Mouse (Mus musculus): Measurements from ENCODE around the gene Dennd1b. TPM values are rescaled to one million over a fixed set of nuclear protein-coding genes. Genes with fewer than 3 reads are reported as not detected.

Dennd1b gene
- polyA plus RNA-seq, 1 experiment from 2014 or later: 12.3 TPM

GRCm38 (mm10) chr1:139203026-139203425, 239.8 kb downstream of the Dennd1b start:
- H3K27me3 ChIP-seq: peaks cover 2% of the 10 kb centered on the region; the same call in 1 of the 2 replicates
- H3K4me2 ChIP-seq: no peak overlapping the region
- H3K27ac ChIP-seq: no peak overlapping the region
- ATAC-seq (ENCODE audit: insufficient number of reproducible peaks, insufficient read depth, low FRiP score, low TSS enrichment, low read depth): no peak
- H3K4me3 ChIP-seq (replicated peaks): no peak overlapping the region
- no peak overlapping the region for H3K9ac ChIP-seq (replicated peaks)
- peaks cover 16% of the 10 kb centered on the region; the same call in 1 of the 2 replicates for H3K4me1 ChIP-seq (replicated peaks)
- no peaks in the 10 kb centered on the region for H3K36me3 ChIP-seq
- 78% methylated on average over 5 of the region's 5 CpGs for WGBS
- H3K9me3 ChIP-seq: no peaks in the 10 kb centered on the region

- Histone ChIP-seq H3K9ac (replicated peaks) (no peak overlapping the region), H3K27ac (no peak overlapping the region), H3K4me1 (replicated peaks) (peaks cover 31% of the 10 kb centered on the region; the same call in 1 of the 2 replicates), H3K4me2 (no peak overlapping the region), H3K4me3 (replicated peaks) (no peak overlapping the region), H3K36me3 (no peaks in the 10 kb centered on the region), H3K27me3 (peaks cover 2% of the 10 kb centered on the region; the same call in 1 of the 2 replicates), H3K9me3 (no peaks in the 10 kb centered on the region)
- WGBS: 62% methylated on average over 4 of the region's 4 CpGs
- ATAC-seq (ENCODE audit: insufficient number of reproducible peaks, insufficient read depth, low FRiP score, low TSS enrichment, low read depth): no peak
Observed at GRCm38 (mm10) chr1:139206259-139206658, 243.0 kb downstream of the Dennd1b start.

- ATAC-seq (ENCODE audit: insufficient number of reproducible peaks, insufficient read depth, low FRiP score, low TSS enrichment, low read depth): no peak
Observed at GRCm38 (mm10) chr1:139209796-139210195, 246.6 kb downstream of the Dennd1b start.

GRCm38 (mm10) chr1:139210505-139210904, 247.3 kb downstream of the Dennd1b start:
- 58% methylated on average over 4 of the region's 4 CpGs for WGBS

More at GRCm38 (mm10) chr1:139209796-139210195, 246.6 kb downstream of the Dennd1b start:
- Histone ChIP-seq H3K9me3 (no peaks in the 10 kb centered on the region), H3K36me3 (no peaks in the 10 kb centered on the region), H3K4me3 (replicated peaks) (no peak overlapping the region), H3K4me1 (replicated peaks) (peaks cover 31% of the 10 kb centered on the region; the same call in 1 of the 2 replicates), H3K27ac (no peak overlapping the region), H3K4me2 (no peak overlapping the region), H3K27me3 (0 out of 2 replicates have a peak, but pooled peaks cover 2% of the 10 kb centered on the region), H3K9ac (replicated peaks) (no peak overlapping the region)
- 29% methylated on average over 7 of the region's 7 CpGs for WGBS

GRCm38 (mm10) chr1:139215311-139215710, 252.1 kb downstream of the Dennd1b start:
- Histone ChIP-seq H3K36me3 (no peaks in the 10 kb centered on the region), H3K4me1 (replicated peaks) (peaks cover 13% of the 10 kb centered on the region; the same call in 1 of the 2 replicates), H3K4me2 (no peak overlapping the region), H3K27ac (no peak overlapping the region; the same call in 1 of the 2 replicates), H3K27me3 (no peaks in the 10 kb centered on the region), H3K9me3 (no peaks in the 10 kb centered on the region), H3K9ac (replicated peaks) (no peak overlapping the region), H3K4me3 (replicated peaks) (no peak overlapping the region)
- ATAC-seq (ENCODE audit: insufficient number of reproducible peaks, insufficient read depth, low FRiP score, low TSS enrichment, low read depth): no peak
- WGBS: 69% methylated on average over 8 of the region's 8 CpGs

More at GRCm38 (mm10) chr1:139210505-139210904, 247.3 kb downstream of the Dennd1b start:
- Histone ChIP-seq H3K4me2 (no peak overlapping the region), H3K27me3 (no peaks in the 10 kb centered on the region), H3K4me3 (replicated peaks) (no peak overlapping the region), H3K4me1 (replicated peaks) (peaks cover 36% of the 10 kb centered on the region; the same call in 1 of the 2 replicates), H3K27ac (no peak overlapping the region), H3K9me3 (no peaks in the 10 kb centered on the region), H3K9ac (replicated peaks) (no peak overlapping the region), H3K36me3 (no peaks in the 10 kb centered on the region)
- no peak for ATAC-seq (ENCODE audit: insufficient number of reproducible peaks, insufficient read depth, low FRiP score, low TSS enrichment, low read depth)

GRCm38 (mm10) chr1:139223804-139224203, 260.6 kb downstream of the Dennd1b start:
- no peak for ATAC-seq (ENCODE audit: insufficient number of reproducible peaks, insufficient read depth, low FRiP score, low TSS enrichment, low read depth)
- no peak overlapping the region for H3K9ac ChIP-seq (replicated peaks)
- no peak overlapping the region for H3K27ac ChIP-seq
- no peaks in the 10 kb centered on the region for H3K36me3 ChIP-seq
- H3K4me2 ChIP-seq: no peak overlapping the region
- H3K4me1 ChIP-seq (replicated peaks): no peaks in the 10 kb centered on the region
- H3K27me3 ChIP-seq: no peaks in the 10 kb centered on the region
- H3K4me3 ChIP-seq (replicated peaks): no peak overlapping the region
- H3K9me3 ChIP-seq: no peaks in the 10 kb centered on the region
- WGBS: 48% methylated on average over 4 of the region's 4 CpGs

GRCm38 (mm10) chr1:139224309-139224949, 261.2 kb downstream of the Dennd1b start:
- H3K36me3 ChIP-seq: no peaks in the 10 kb centered on the region
- WGBS: 77% methylated on average over 6 of the region's 6 CpGs
- ATAC-seq (ENCODE audit: insufficient number of reproducible peaks, insufficient read depth, low FRiP score, low TSS enrichment, low read depth): no peak
- no peaks in the 10 kb centered on the region for H3K4me1 ChIP-seq (replicated peaks)
- H3K9me3 ChIP-seq: no peaks in the 10 kb centered on the region
- H3K9ac ChIP-seq (replicated peaks): no peak overlapping the region
- H3K4me2 ChIP-seq: no peak overlapping the region
- no peaks in the 10 kb centered on the region for H3K27me3 ChIP-seq
- H3K4me3 ChIP-seq (replicated peaks): no peak overlapping the region
- no peak overlapping the region for H3K27ac ChIP-seq

Other genes starting within 250 kb of the Dennd1b start
- gene Lhx9, start 114.9 kb upstream of the Dennd1b start, polyA plus RNA-seq (2016; fragmentation: Nextera tagmentation; extraction: Ambion mirVana): 103 and 104 TPM in 2 replicates
- 55.2 and 65.0 TPM in 2 replicates for gene 2310009B15Rik, start 106.6 kb upstream of the Dennd1b start, polyA plus RNA-seq (2016; fragmentation: Nextera tagmentation; extraction: Ambion mirVana)

Data from limb, embryonic 12.5 days (tissue).